Mouse (Mus musculus) kidney, postnatal 36 days (tissue): ENCODE measurements around the gene Sept11.

Experiments
- DNase-seq, 2 experiments: peaks; one replicate each; pipeline ENCODE4 v3.0.0; 2021 to 2022; ENCODE audit warnings: mixed read lengths in 2 of 2

Gene Sept11

DNA sequence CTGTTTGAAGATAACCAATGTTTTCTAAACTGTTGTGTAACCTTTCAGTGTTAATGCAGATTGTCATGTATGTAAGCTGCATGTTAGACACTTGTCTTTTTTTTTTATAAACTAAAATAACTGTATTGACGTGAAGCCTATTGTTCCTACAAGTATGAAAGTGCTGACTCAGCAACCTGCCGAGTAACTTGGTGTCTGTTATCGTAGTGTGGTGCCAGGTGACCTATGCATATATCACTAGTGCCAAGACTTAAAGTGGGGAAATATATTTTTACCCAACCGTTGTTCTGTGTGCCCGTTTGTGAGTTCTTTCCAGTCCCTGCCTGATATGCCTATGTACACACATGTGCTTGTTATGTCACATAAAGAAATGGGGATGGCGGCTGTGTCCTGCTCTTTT lies 81.4 kb downstream of the Sept11 start:
- no peak for DNase-seq

DNA sequence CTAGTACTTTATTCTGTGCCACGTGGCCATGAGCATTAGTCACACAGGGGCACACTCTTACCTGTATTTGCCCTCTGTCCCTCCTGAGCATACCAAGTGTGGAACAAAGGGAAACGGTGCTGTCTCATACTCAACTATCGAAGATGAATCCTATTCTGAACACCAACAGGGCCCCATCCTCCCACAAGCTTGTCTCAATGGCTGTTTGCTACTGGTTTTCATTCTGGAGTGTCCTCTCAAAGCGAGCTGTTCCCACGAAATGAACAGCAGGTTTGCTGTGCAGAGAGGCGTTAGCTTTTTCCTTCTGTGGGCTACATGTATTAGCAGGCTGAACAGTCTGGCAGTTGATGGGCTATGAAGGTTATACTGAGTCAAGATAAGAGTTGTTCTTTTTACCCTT lies 85.4 kb downstream of the Sept11 start:
- no peak for DNase-seq

DNA sequence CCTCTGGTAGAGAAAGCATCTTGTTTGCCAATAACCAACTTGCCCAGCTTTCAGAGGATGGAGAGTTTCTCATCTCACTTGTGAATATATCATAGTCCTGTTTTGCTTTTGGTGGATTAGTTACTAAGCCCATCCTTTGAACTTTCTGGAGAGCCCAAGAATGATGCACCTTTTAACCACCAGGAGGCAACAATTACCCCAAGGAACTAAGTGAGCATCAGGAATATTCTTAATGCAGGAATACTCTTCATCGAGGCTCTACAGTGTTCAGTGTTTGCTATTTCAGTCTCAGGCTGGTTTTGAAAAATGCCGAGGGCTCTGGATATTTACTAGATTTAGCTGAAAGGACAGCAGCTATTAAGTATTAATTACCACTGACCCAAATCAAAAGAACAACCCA lies 87.0 kb downstream of the Sept11 start:
- DNase-seq, result peak; percentile 29 to 35

DNA sequence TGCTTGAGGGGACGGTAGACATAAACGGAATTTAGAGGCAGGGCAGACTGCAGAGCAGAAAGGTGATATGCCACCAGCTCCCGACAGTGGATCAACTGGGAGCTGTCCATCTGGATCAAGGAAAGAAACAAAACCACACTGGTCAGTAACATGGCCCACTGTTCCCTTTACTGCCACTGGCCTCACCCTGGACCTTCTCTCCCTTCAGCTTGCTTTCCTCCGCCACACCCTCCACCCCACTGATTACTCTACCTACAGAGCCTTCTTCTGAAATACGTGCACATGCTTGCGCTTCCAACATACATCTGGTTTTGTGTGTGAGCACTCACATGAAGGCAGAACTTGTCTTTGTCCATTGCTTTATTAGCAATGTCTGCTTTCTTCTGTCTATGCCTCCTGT lies 90.1 kb downstream of the Sept11 start:
- no peak for DNase-seq

DNA sequence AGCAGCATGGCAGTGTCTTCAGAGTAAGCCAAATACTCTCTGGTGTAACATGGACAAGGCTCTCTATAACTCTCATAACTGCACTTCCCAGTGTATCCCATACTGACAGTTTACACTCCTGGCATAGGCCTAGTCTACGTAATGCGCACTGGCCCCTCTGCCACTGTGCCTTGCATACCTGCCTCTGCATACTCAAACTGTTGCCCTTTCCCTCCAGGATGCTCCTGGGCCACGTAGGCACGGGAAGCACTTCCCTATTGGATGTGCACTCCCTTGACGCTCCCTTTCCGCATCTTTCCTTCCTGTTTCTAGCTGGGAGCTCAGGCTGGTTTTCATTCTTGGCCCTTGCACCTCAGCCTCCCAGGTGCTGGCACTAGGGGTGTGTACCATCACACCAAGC lies 91.3 kb downstream of the Sept11 start:
- no peak for DNase-seq

DNA sequence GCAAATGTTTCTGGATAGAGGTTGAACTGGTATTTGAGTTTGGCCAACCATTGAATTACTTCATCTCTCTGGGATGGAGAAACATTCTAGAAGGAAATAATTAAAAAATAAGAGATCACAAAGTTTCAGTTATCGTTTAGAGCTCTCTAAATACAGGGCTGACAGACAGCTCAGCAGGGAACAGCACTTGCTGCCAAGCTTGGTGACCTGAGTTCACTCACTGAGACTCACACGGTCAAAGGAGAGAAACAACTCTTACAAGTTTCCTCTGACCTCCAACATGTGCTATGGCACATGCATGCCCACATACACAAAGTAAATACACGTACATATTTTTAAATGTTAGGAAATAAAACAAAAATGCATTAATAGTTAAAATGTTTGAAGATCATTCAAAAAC lies 96.4 kb downstream of the Sept11 start:
- DNase-seq, result peak in 1 of 2 experiments; percentile 28

DNA sequence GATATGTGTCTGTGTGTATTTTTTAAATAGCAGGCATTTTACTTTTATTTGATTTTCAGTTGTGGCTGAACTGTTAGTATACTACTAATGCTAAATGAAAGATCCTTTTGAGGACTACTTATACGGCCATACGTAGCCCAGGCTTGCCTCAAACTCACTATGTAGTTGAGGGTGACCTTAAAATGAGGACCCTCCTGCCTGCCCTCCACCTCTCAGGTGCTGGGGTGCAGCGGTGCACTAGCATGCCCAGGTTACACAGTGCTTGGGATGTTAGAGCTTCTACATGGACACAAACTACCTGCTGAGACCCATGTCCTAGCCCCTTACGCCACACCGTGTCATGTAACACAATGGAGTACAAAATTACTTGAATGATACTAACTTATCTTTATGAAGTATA lies 97.2 kb downstream of the Sept11 start:
- no peak for DNase-seq

DNA sequence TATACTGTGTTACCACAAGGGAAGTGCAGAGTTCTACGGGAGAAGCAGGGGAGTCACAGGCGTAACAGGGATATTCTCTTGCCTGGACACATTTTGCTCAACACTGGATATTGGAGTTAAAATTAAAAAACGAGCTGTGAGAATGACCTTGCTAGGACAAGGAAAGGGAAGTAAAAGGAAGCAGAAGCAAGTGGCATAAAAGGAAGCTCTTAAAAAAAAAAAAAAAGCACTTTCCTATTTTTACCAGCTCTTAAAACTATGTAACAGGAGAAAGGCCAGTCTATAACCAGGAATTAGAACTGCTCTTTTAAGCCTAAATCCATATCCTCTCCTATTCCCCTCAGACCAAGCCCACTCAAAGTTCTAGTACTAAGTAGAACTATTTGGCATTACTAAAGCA lies 105.0 kb downstream of the Sept11 start:
- no peak for DNase-seq

DNA sequence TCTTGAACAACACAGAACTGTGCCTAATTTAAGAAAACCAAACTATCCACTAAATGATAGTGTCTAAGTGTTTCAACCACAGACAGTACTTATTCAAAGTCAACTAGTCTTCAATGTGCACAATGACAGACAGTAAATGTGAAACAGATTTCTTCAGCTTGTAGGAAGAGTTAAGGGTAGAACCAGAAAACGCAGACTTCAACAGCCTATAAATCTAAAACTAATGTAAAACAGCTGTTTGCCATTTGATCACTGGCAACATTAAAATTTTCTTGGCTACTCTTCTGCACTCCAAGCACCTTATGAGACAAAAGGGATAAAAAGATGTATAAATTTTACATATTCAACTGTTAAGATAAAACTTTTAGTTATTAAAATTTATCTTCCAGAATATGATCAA lies 107.9 kb downstream of the Sept11 start:
- DNase-seq, result no peak

DNA sequence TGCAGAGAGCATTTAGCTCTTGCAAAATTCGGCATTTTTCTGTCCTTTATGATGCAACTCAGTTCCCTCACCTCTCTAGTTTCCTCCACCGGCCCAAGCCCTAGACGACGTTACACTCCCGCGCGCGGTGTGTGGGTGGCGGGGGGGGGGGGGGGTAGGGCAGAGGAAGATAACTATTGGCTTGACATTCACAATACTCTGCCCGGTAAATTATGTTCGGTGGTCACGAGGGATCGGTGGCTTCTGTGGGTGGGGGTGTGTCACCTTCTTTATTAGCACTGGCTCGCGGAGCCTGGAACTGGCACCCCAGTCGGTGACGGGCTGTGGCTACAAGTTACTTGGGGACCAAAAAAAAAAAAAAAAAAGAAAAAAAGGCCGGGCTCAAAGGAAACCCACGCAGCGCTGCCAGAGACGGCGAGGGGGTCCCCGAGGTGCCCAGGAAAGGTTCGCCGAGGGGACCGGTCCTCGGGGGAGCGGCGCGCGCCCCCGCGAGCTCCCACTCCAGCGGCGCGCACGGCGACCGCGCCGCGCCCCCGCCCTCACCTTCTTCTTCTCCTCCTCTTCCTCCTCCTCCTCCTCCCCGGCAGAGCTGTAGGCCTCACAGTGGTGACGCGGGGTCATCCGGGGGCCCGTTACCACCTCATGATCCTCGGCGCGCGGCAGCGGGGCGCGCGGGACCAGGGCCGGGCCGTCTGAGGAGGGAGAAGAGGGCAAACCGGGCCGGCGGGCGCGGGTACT lies 112.3 kb downstream of the Sept11 start:
- DNase-seq, result peak; percentile 49 to 69

DNA sequence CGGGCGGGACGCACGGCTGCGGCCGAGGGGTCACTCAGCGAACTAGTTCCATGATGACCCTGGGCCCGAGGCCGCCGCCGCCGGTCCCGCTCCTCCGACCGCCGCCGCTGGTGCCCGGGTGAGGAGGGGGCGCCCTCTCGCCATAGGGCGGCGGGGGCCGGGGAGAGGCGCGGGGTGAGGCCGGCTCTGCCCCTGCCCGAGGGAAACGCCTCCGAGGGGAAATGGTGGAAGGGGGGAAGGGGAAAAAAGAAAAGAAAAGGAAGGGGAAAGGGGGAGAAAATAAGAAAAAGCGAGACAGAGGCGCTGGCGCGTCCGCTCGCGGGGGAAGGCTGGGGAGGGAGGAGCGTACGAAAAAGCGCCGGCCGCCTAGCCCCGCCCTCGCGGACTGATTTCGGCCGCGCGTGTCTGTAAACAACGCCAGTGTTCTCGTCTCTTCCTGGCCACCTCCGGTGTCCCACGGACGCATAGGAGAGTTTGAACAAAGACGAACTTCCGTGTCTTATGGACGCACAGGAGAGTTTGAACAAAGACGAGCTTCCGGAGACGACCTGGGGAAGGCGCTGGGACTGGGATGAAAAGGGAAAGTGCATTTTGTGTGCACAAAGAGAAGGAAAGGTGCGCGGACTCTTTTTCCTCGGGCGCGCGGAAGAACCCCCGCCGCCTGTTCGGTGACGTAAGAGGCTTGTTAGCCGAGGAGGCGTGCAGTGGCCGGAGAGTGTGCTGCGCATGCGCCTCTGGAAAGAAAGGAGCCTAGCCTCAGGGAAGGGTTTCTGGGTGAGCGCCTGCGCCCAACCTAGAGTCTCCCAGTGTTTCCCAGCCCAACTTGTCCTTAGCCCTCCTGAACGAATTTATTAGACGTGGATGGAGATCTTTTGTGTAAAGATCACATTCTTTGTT lies 113.1 kb downstream of the Sept11 start, which contains the start of the genes Ccni and 2010109A12Rik:
Ccni (minus strand) TSS at position 387 of the 897 bp plus-strand sequence.
2010109A12Rik (plus strand) TSS at position 410 of the 897 bp plus-strand sequence.
- DNase-seq, result peak; percentile 95 to 97

DNA sequence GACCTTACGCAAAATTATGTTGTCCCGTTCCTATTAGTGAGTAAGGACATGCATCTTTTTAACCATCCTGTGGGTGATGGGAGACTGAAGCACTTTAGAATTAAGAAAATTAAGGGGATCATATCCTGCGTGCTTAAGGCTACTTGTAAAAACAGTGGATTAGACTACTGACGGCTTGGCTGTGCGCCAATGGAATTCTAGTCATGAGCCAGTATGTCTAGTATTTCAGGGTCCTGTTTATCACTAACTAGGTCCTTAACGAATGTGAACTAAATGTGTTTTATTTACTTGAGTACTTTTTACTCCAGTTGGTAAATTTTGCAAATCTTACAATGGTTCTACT lies 113.7 kb downstream of the Sept11 start:
- DNase-seq, result peak; percentile 80

DNA sequence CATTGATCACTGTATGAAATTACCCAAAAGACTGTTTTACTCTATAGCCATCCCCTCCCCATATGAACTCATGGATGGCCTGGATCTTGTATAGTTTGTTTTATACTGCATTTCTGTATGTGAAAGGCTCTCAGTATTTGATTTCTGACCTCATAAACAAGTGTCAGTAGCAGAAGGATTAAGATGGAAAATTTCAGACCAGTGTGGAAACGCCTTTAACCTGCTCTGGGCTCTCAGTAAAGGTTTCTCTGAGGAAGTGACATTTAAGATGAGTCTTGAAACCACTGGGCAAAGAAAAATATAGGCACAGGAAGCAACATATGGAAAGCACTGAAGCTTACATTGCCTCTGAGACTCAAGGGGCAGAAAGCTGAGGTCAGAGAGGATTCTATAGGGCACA lies 114.3 kb downstream of the Sept11 start:
- no peak for DNase-seq

DNA sequence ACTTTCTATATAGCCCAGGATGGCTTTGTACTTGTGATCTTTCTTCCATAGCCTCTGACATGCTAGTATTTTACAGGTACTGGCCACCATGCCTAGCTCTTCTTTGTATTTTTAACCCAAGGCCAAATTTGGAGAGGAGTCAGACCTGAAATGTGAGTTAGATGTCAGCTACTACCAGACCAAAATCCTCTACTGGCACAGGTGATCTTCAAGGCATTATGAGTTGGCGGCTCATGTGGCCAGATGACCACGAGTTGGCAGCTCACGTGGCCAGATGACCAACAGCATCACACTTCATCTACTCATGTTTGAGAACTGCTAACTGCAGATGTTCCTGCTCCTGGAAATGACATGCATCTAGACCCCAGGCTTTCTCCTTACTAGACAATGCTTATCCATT lies 125.1 kb downstream of the Sept11 start:
- DNase-seq, result no peak

DNA sequence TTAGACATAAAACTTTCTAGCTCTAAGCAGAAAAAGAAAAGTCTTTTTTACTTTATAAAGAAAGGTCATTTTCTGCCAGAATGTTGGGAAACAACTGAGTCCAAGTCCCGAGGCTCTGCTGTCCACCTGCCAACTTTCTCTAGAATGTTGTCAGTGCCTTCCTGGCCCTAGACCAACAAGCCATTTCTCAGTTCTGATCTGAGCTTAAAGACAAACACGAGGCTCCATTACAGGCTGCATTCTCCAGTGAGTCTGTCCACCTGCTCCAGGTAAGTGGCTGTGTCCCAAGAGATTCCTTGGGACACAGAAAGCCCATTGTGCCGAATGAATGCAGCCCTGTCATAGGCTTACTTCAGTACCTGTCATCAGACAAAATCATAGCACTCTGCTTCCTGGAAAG lies 128.4 kb downstream of the Sept11 start:
- DNase-seq, result peak; percentile 72 to 75

DNA sequence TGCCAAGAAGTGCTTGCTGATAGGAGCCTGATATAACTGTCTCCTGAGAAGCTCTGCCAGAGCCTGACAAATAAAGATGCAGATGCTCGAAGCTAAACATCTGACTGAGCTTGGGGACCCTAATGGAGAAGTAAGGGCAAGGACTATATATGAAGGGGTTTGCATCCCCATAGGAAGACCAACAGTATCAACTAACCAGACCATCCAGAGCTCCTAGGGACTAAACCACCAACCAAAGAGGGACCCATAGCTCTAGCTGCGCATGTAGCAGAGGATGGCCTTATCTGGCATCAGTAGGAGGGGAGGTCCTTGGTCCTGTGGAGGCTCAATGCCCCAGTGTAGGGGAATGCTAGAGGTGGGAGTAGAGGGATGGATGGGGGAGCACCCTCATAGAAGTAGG lies 131.3 kb downstream of the Sept11 start:
- no peak for DNase-seq
